Mouse (Mus musculus): ENCODE measurements around the gene Cenpa.
A peak's percentile ranks its signal among the peaks of the same experiment; 100 is the strongest.

The Cenpa gene

DNA sequence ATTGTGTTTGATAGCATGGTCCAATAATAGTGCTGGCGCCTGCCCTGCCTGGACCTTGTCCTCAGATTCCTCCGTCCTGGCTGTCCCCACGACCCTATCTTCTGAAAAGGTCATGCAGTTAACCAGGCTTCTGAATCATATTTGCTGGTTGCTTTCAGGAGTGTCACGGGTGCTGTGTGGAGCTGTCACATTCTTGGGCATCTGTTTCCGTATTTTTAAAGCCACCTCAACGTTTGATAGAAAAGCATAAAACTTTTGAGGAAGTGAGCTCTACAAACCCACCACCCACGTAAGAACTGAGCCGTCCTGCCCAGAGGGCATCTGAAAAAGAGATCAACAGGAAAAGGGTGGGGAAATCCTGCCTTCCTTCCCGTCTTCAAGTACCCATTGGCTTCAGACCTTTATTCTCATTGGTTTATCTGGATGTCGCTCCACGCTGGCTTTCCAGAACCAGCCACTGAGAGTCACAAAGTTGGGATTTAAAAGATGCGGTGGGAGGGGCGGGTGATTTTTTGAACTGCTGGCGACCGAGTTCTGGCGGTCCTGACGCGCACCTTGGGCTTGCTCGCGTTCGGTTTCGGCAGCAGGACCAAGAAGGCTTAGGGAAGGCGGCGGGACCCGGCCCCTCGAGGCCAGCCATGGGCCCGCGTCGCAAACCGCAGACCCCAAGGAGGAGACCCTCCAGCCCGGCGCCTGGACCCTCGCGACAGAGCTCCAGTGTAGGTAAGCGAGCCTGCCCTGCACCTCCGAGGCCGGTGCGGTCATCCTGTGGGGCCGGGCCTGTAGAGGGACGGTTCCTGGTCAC is at the start of gene Cenpa:
TSS of gene Cenpa (plus strand) at position 387 of the 805 bp plus-strand sequence.
- DNase-seq (ENCODE audit: low read depth, low spot score), result peak; percentile 97

DNA sequence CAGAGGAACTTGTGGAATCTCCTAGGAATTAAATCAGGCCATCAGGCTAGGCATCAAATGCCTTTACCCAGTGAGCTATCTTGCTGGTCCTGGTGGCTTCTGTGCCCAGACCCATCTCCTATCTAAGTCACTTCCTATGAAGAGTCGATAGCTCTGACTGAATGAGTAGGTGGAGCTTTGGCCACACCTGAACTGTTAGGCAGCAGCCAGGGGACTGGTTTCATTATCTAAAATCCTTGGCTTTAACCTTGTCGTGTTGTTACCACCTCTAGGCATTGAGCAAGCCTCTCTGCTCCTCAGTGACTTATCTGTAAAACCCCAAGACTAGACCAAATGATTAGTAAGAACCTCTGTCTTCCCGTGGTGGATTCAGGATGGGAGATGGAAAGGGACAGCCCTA is 49.2 kb upstream of the Cenpa start:
- no peak for DNase-seq (ENCODE audit: low read depth, low spot score)

DNA sequence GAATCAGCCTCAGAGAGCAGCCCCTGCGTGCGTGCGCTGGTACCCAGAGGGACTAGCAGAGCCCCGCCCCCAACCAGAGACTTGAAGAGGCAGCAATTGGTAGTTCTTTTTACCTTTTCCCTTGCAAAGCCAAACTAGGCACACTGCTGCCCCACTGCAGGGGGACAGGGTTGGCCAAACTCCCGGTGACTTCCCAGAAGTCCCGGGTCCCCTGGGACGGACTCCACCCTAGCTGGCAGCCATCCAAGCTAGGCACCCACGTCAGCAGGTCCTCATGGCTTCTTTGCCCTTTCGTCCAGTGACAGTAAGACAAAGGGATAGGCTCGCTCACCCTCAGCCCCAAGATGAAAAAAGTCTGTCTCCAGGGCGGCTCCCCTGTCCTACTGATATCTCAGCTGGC is 48.7 kb upstream of the Cenpa start:
- no peak for DNase-seq (ENCODE audit: low read depth, low spot score)

GRCm38 (mm10) chr5:30618376-30619003 is 48.1 kb upstream of the Cenpa start:
- DNase-seq (ENCODE audit: low read depth, low spot score), result no peak

DNA sequence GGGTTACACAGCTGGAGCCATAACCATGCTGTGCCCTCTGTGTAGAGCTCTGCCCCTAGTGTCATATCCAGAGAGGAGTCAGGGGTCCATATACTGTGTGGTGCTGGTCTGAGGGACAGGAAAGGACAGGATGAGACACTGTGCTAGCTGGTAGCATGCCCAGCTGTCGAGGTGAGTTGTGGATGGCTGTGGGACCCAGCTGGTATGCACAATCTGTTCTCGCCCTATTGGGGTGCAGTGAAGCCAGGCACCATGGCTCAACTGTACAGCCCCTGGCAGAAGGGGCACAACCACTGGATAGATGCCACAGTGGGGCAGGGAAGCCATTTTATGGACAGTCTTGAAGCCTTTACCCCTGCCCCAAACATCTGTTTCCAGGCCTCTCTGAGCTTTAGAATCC is 47.4 kb upstream of the Cenpa start:
- no peak for DNase-seq (ENCODE audit: low read depth, low spot score)

- no peak for DNase-seq (ENCODE audit: low read depth, low spot score)
These were observed 46.0 kb upstream of the Cenpa start for GRCm38 (mm10) chr5:30620567-30620966.

- no peak for DNase-seq (ENCODE audit: low read depth, low spot score)
These were observed 45.3 kb upstream of the Cenpa start for GRCm38 (mm10) chr5:30621211-30621790.

- no peak for DNase-seq (ENCODE audit: low read depth, low spot score)
These were observed 44.8 kb upstream of the Cenpa start for GRCm38 (mm10) chr5:30621844-30622176.

DNA sequence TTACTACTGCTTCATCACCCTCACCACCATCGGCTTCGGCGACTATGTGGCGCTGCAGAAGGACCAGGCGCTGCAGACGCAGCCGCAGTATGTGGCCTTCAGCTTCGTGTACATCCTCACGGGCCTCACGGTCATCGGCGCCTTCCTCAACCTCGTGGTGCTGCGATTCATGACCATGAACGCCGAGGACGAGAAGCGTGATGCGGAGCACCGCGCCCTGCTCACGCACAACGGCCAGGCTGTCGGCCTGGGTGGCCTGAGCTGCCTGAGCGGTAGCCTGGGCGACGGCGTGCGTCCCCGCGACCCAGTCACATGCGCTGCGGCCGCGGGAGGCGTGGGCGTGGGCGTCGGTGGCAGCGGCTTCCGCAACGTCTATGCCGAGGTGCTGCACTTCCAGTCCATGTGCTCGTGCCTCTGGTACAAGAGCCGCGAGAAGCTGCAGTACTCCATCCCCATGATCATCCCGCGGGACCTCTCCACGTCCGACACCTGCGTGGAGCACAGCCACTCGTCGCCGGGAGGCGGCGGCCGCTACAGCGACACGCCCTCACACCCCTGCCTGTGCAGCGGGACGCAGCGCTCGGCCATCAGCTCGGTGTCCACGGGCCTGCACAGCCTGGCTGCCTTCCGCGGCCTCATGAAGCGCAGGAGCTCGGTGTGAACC is 44.3 kb upstream of the Cenpa start:
- DNase-seq (ENCODE audit: low read depth, low spot score), result no peak

DNA sequence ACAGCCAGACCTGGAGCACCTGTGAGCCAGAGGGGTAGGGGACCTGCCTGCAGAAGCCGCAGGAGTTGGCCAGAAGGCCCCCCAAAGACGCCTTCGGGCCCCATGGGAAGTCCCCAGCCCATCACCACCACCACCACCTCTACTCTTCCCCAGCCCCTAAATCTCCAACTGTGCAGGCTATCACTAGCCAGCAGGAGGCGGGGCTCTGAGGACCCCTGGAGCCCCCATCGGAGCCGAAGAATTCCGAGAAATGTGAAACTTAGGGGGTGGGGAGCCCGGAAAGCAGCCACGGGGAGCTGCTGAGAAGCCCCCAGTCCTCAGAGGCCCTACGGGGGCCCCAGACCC is 43.8 kb upstream of the Cenpa start:
- no peak for DNase-seq (ENCODE audit: low read depth, low spot score)

DNA sequence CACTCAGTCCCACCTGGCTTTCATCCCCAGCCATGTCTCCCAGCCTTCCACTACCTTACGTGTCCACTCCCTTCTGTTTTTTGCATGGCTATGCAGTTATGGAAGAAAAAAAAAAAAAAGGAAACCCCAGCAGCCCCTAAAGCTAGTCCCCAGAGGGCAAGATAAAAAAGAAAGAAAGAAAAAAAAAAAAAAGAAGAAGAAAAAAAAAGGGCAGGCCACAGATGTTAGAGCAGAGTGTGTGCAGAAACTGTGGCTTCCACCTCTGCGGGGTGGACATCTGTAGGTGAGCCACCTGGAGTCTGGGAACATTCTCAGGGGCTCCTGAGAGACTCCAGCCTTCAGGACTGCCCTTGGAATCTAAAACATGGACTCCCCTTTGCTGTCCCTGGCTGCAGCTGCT is 43.2 kb upstream of the Cenpa start:
- DNase-seq (ENCODE audit: low read depth, low spot score), result no peak

GRCm38 (mm10) chr5:30624311-30624710 is 42.3 kb upstream of the Cenpa start:
- no peak for DNase-seq (ENCODE audit: low read depth, low spot score)

DNA sequence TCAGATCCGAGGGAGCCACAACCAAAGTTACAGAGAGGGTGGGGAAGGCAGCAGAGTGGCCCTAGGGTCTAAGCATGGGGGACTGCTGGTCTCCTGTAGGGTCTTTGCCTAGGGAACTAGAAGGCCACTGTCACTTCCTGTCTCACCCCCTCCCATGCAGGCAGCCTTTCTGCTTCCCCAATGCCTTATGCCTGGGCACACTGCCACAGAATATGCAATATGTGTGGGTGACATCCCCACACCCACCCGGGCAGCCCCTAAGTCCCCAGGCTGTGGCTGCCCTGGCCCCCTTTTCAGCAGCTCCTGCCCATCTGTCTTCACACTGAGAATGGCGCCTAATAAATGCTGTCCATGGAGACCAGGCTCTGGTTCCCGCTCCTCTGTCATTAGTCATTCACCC is 41.7 kb upstream of the Cenpa start:
- DNase-seq (ENCODE audit: low read depth, low spot score), result no peak

- no peak for DNase-seq (ENCODE audit: low read depth, low spot score)
These were observed 41.2 kb upstream of the Cenpa start for GRCm38 (mm10) chr5:30625379-30625778.

DNA sequence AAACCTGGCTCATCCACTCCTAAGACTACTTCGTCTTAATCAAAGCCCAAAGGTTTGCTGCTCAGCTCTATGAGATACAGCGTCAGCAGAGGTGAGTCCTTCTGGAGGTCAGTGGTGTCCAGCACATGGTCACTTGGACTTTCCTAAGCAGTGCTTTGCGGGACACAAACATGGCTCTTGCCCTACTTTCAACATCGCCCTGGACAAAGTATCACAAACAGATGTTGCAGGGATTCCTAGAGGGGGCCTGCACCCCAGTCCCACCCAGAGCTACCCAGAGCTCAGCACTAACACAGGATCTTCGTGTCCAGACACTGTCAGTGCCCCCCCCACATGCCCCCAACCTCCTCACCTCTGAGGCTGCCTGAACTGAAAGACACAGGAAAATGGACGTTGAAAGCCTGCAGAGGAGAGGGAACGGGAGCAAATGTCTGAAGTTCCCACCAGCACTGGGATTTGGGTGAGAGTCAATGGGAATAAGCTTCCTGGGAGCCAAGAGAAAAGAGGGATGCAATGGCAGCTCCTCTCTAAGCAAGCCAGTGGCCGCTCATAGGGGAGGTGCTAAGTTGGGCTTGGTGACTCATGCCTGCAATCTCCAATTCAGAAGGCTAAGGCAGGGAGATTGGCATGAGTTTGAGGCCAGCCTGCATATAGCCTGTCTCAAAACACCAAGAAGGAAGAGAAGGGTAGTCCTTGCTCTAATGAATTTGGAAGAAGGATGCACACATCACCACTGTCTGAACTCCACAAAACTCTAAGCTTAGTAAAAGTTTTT is 40.1 kb upstream of the Cenpa start:
- no peak for DNase-seq (ENCODE audit: low read depth, low spot score)

DNA sequence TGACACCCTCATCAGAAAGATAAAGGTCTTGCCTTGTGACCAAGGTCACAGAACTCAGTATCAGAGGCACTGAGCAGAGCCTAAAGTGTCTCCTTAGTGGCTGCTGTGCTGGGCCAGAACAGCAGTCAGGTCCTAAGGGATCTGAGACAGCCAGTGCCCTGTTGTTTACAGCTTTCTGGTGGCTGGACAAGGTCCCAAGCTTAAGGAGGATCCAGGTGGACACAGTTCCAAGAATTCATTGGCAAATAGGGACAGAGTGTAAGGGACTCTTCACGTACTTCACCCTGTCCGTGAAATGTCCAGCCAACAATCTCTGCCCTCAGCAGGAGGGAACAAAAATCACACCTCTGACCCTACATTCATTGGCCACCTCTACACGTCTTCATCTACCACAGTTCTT is 38.1 kb upstream of the Cenpa start:
- no peak for DNase-seq (ENCODE audit: low read depth, low spot score)

GRCm38 (mm10) chr5:30630401-30630800 is 36.2 kb upstream of the Cenpa start:
- DNase-seq (ENCODE audit: low read depth, low spot score), result peak; percentile 49

DNA sequence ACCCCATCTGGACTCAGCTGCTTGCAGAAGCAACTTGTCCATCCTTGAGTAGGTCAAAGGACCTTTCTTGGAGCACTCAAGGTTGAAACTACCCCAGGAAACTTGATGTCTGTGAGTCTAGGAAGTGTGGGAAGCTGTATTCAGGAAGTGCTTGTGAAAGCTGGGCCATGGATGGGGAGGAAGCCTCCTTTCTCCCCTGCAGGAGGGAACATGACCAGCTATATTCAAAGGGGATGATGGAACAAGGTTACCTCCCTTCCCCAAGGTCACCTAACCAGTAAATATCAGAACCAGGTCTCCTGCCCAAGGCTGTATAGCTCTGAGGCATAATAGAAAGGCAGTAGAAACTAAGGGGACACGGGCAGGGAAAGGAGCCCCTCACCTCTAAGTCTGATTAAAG is 34.4 kb upstream of the Cenpa start:
- no peak for DNase-seq (ENCODE audit: low read depth, low spot score)

DNA sequence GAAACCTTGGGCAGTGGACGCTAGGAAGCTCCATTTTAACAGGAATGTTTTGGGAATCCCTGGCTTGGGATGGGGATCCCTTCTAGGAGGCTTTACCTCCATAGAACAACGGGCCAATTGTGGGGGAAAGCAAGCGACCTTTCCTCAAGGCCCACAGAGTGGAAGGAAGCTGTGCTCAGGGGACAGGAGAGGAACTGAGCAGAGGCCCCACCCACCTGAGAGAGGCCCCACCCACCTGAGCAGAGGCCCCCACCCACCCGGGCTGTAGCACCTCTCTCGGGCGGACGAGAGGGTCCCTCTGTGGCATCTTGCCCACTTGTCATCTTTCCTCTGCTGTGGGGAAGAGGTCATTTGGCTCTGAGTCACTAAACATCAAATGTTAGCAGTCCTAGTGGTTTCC is 29.6 kb upstream of the Cenpa start:
- no peak for DNase-seq (ENCODE audit: low read depth, low spot score)

- DNase-seq (ENCODE audit: low read depth, low spot score), result peak; percentile 36
These were observed 28.5 kb upstream of the Cenpa start for GRCm38 (mm10) chr5:30638041-30638440.

GRCm38 (mm10) chr5:30643477-30644179 is 22.9 kb upstream of the Cenpa start:
- DNase-seq (ENCODE audit: low read depth, low spot score), result peak; percentile 86
